7 mouse cellular contexts compared by ENCODE assay signal in the genomic region with DNA sequence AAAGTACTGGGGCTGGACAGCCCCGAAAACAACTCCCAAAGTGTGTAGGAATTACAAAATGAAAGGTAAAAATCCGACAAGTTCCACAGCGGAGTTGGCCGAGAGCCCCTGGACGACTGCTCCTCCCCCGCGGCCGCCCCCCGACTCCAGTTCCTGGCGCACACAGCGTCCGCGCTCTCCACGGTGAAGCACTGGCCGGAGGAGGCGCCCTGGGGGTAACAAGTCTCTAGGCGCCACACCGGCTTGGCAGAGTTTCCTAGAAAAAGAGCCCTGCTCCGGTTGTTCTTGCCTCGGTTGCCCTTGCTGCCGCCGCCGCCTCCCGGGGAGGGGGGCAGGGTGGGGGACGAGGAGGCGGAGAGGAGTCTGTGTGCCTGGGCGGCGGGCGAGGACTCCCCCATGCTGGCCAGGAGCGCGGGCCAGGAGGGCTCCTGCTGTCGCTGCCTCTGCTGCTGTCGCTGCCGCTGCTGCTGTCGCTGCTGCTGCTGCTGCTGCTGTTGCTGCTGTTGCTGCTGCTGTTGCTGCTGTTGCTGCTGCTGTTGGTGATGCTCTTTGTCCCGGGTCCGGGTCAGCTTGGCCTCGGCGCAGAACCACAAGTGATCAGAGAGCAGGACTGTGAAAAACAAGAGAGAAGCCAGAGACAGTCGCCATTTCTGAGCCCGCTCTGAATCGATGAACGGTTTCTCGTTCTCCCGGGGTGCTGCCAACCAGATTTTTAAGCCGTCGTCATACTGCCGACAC. TPM values are rescaled to one million over a fixed set of nuclear protein-coding genes. Genes with fewer than 3 reads are reported as not detected.
DNase-seq lines count a peak whose midpoint lies in the region; ATAC-seq and TF ChIP-seq lines count a peak whose summit lies in the region.

No protein-coding gene starts in this region.

- H3K27me3 ChIP-seq in E14TG2a.4 (ENCODE audit: insufficient read depth, low read length): peaks cover 56% of the 10 kb centered on the region
- 0 out of 2 replicates have a peak, but pooled peaks cover 3% of the 10 kb centered on the region for H3K27me3 ChIP-seq in hindbrain, embryonic 16.5 days (replicated peaks; ENCODE audit: control insufficient read depth, insufficient read depth, low read length)
- H3K27me3 ChIP-seq in limb, embryonic 14.5 days (ENCODE audit: control insufficient read depth, insufficient read depth, low read length): peaks cover 52% of the 10 kb centered on the region

- peak overlapping the region; percentile 93 for H3K27ac ChIP-seq in hindbrain, embryonic 16.5 days (ENCODE audit: low read depth, low read length)
- H3K27ac ChIP-seq in limb, embryonic 14.5 days (replicated peaks; ENCODE audit: low read depth, low read length): no peak overlapping the region

- H3K9ac ChIP-seq in hindbrain, embryonic 16.5 days (ENCODE audit: low read depth, low read length): peak overlapping the region; percentile 81
- H3K9ac ChIP-seq in limb, embryonic 14.5 days (ENCODE audit: low read depth, low read length, severe bottlenecking): no peak overlapping the region

- H3K4me3 ChIP-seq in E14TG2a.4 (replicated peaks; ENCODE audit: low read length): peak overlapping the region; percentile 72
- peak overlapping the region; percentile 68 for H3K4me3 ChIP-seq in hindbrain, embryonic 16.5 days (ENCODE audit: low read length)
- peak overlapping the region; percentile 46 for H3K4me3 ChIP-seq in limb, embryonic 14.5 days (replicated peaks; ENCODE audit: low read length)

- H3K4me1 ChIP-seq in E14TG2a.4 (replicated peaks; ENCODE audit: low read depth, low read length): peaks cover 18% of the 10 kb centered on the region
- H3K4me1 ChIP-seq in hindbrain, embryonic 16.5 days (ENCODE audit: control insufficient read depth, insufficient read depth, low read depth, low read length): peaks cover 9% of the 10 kb centered on the region
- peaks cover 4% of the 10 kb centered on the region; the same call in 1 of the 2 replicates for H3K4me1 ChIP-seq in limb, embryonic 14.5 days (ENCODE audit: control insufficient read depth, insufficient read depth, low read length)

- no peak for TF ChIP-seq POLR2A in limb, embryonic 14.5 days (IDR thresholded peaks at IDR 0.05; ENCODE audit: borderline replicate concordance, extremely low read depth, insufficient read depth, insufficient read length)

- WGBS in hindbrain, embryonic 16.5 days: under 1% methylated on average over 36 of the region's 48 CpGs
- 2% methylated on average over 39 of the region's 48 CpGs for WGBS in limb, embryonic 14.5 days

- peak; percentile 26 for DNase-seq in Muller cell, postnatal 12 days (ENCODE audit: inconsistent ontology term)
- peak; percentile 70 for DNase-seq in embryo, embryonic 11 days
- no peak for DNase-seq in limb, embryonic 14.5 days (ENCODE audit: low spot score)
- peak; percentile 64 to 67 for DNase-seq in right cerebral cortex, postnatal 10 days (ENCODE audit: low spot score in 2 of 2)
- DNase-seq in MN1 (ENCODE audit: low spot score): no peak

- no peak for TF ChIP-seq CTCF in E14TG2a.4 (conservative IDR thresholded peaks at IDR 0.05; ENCODE audit: low read length)

- H3K4me2 ChIP-seq in hindbrain, embryonic 16.5 days (ENCODE audit: low read length): peak overlapping the region; percentile 88
- peak overlapping the region; percentile 79 for H3K4me2 ChIP-seq in limb, embryonic 14.5 days (replicated peaks; ENCODE audit: low read depth, low read length, severe bottlenecking)

- ATAC-seq in hindbrain, embryonic 16.5 days: peak; percentile 49; the same call in 1 of the 2 replicates
- no peak for ATAC-seq in limb, embryonic 14.5 days (ENCODE audit: low FRiP score, low read depth)

- no peaks in the 10 kb centered on the region for H3K36me3 ChIP-seq in E14TG2a.4 (ENCODE audit: insufficient read depth, low read length)
- no peaks in the 10 kb centered on the region for H3K36me3 ChIP-seq in hindbrain, embryonic 16.5 days (ENCODE audit: control insufficient read depth, insufficient read depth, low read length)
- H3K36me3 ChIP-seq in limb, embryonic 14.5 days (ENCODE audit: control insufficient read depth, insufficient read depth, low read length): no peaks in the 10 kb centered on the region

- no peaks in the 10 kb centered on the region for H3K9me3 ChIP-seq in E14TG2a.4 (ENCODE audit: low read length)
- H3K9me3 ChIP-seq in hindbrain, embryonic 16.5 days (ENCODE audit: control insufficient read depth, low read length): no peaks in the 10 kb centered on the region
- no peaks in the 10 kb centered on the region for H3K9me3 ChIP-seq in limb, embryonic 14.5 days (ENCODE audit: control insufficient read depth, low read length)

RNA-seq across cellular contexts. Expression of a gene that starts 0.5 kb away (rescaled TPM):
- polyA plus RNA-seq in hindbrain, embryonic 16.5 days (2015; fragmentation: Nextera tagmentation; extraction: Ambion mirVana): 25.7 and 30.3 TPM in 2 replicates
- 2.1 and 2.7 TPM in 2 replicates for polyA plus RNA-seq in limb, embryonic 14.5 days (2012; rRNA removed)
- polyA plus RNA-seq in limb, embryonic 14.5 days (2014; fragmentation: Nextera tagmentation; extraction: Ambion mirVana): 1.0 and 1.1 TPM in 2 replicates

Comparison
In these comparisons a context has a peak if more than half of its experiments do, and no peak if none do; other contexts are left out.
1. DNase-seq: peak in Muller cell, postnatal 12 days (single experiment), embryo, embryonic 11 days (single experiment) and right cerebral cortex, postnatal 10 days (2 of 2); none in limb, embryonic 14.5 days (single experiment) and MN1 (single experiment).
2. Peak in every context shown above with its lines, with median percentiles within 50 percentile points of each other: H3K4me3 ChIP-seq.